Mouse (Mus musculus) myocyte (in vitro differentiated cells): ENCODE results near the gene Tmem62.

Experiments
- CEBPB ChIP-seq: IDR thresholded peaks from 2 replicates; pipeline ENCODE4 v1.6.1; 2011; ENCODE audit warnings: mild to moderate bottlenecking, moderate library complexity; ENCODE audit not compliant: poor library complexity, insufficient read depth, severe bottlenecking
- E2F4 ChIP-seq: IDR thresholded peaks from one replicate; pipeline ENCODE4 v1.6.1; 2011; ENCODE audit warnings: mild to moderate bottlenecking, control low read depth, moderate library complexity; ENCODE audit not compliant: insufficient read depth
- MAX ChIP-seq: IDR thresholded peaks from one replicate; pipeline ENCODE4 v1.6.1; 2011; ENCODE audit warnings: low read depth, mild to moderate bottlenecking, control low read depth
- MYOD1 ChIP-seq, 3 experiments: IDR thresholded peaks; one replicate each; pipeline ENCODE4 v1.6.1; 2011; ENCODE audit warnings: control low read depth in 2 of 3, low read depth in 2 of 3, mild to moderate bottlenecking in 2 of 3, moderate library complexity in 1 of 3; ENCODE audit not compliant: insufficient read length in 2 of 3, control insufficient read depth in 1 of 3
- MYOG ChIP-seq, 3 experiments: IDR thresholded peaks; one replicate each; pipeline ENCODE4 v1.6.1; 2011; ENCODE audit warnings: control low read depth in 2 of 3, low read depth in 2 of 3, mild to moderate bottlenecking in 2 of 3; ENCODE audit not compliant: insufficient read length in 2 of 3, control insufficient read depth in 1 of 3, insufficient read depth in 1 of 3
- POLR2A ChIP-seq: IDR thresholded peaks from one replicate; pipeline ENCODE4 v1.6.1; 2011; ENCODE audit warnings: low read depth, mild to moderate bottlenecking, control low read depth, moderate library complexity; ENCODE audit not compliant: insufficient read length
- POLR2AphosphoS2 ChIP-seq: IDR thresholded peaks from one replicate; pipeline ENCODE4 v1.6.1; 2011; ENCODE audit warnings: low read depth, control low read depth; ENCODE audit not compliant: insufficient read length
- REST ChIP-seq: IDR thresholded peaks from one replicate; pipeline ENCODE4 v1.6.1; 2011; ENCODE audit warnings: mild to moderate bottlenecking, control low read depth, moderate library complexity; ENCODE audit not compliant: insufficient read depth, insufficient read length
- SRF ChIP-seq: IDR thresholded peaks from one replicate; pipeline ENCODE4 v1.6.1; 2011; ENCODE audit warnings: low read depth; ENCODE audit not compliant: control insufficient read depth, insufficient read length
- TCF12 ChIP-seq: IDR thresholded peaks from one replicate; pipeline ENCODE4 v1.6.1; 2011; ENCODE audit warnings: mild to moderate bottlenecking, control low read depth; ENCODE audit not compliant: poor library complexity, insufficient read depth, severe bottlenecking
- TCF3 ChIP-seq: IDR thresholded peaks from one replicate; pipeline ENCODE4 v1.6.1; 2011; ENCODE audit warnings: low read depth, control low read depth; ENCODE audit not compliant: insufficient read length
- USF1 ChIP-seq: IDR thresholded peaks from one replicate; pipeline ENCODE4 v1.6.1; 2011; ENCODE audit warnings: low read depth, mild to moderate bottlenecking, control low read depth, moderate library complexity

GRCm38 (mm10) chr2:120980861-120981260 lies 4.0 kb downstream of the Tmem62 start:
- TF ChIP-seq POLR2A (no peak), MAX (no peak), TCF12 (no peak), POLR2AphosphoS2 (no peak), CEBPB (no peak), MYOD1 (IDR thresholded peaks at IDR 0.05; ENCODE audit: control insufficient read depth in 1 of 3, insufficient read length in 2 of 3, low read depth in 2 of 3) (no peak), SRF (no peak), REST (no peak), MYOG (IDR thresholded peaks at IDR 0.05; ENCODE audit: control insufficient read depth in 1 of 3, insufficient read depth in 1 of 3, insufficient read length in 2 of 3, low read depth in 2 of 3) (no peak), E2F4 (no peak), TCF3 (no peak), USF1 (no peak)
